Mouse (Mus musculus) G1E (cell line): ENCODE results near the gene Ntn1.

Source experiments
- CTCF ChIP-seq: IDR thresholded peaks from 2 replicates; pipeline ENCODE4 v1.5.1; 2012; ENCODE audit warnings: low read depth, low read length, inconsistent platforms, mixed read lengths
- GATA1 ChIP-seq: IDR thresholded peaks from 2 replicates; pipeline ENCODE4 v1.6.1; 2012; ENCODE audit warnings: borderline replicate concordance, low read length, inconsistent platforms, mixed read lengths
- GATA2 ChIP-seq: IDR thresholded peaks from 2 replicates; pipeline ENCODE4 v1.6.1; 2012; ENCODE audit warnings: low read depth, low read length, inconsistent platforms, borderline replicate concordance
- POLR2AphosphoS5 ChIP-seq: IDR thresholded peaks from 2 replicates; pipeline ENCODE4 v1.6.1; 2012; ENCODE audit warnings: low read depth, low read length, inconsistent platforms; ENCODE audit not compliant: insufficient replicate concordance
- TAL1 ChIP-seq: conservative IDR thresholded peaks from 2 replicates; pipeline ENCODE4 v1.6.1; 2012; ENCODE audit warnings: low read depth, low read length, inconsistent platforms, mixed read lengths

DNA sequence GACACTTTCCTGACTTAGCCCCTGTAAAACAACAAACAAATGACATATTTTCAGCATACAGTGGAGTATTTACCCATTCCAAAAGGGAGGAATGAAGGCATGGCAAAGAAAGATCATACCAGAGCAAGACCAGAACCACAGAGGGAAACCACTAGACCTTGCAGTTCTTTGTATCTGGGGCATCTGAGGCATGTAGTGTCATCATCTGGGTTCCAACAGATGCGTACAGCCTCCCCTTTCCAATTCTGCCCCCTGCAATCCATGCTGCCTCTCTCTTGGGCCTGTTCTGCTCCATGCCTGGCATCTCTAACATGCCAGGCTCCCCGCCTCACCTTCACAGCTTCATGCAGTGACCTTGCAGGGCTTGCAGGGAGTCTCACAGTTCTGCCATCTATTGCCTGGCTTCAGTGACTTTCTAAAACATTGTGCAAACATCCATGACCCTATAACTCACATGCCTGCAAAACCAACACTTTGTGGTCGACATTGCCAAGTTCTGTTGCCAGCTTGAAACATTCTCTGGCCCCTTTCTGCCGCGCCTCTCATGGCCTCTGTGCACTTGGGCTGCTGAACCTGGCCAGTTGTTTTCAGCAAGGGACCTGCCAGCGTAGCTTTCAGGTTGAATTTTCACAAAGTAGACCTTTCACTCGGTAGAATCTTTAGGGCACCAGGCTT lies 228.5 kb downstream of the Ntn1 start:
- TF ChIP-seq CTCF (no peak), POLR2AphosphoS5 (no peak), GATA1 (no peak), TAL1 (no peak), GATA2 (no peak)
